Mouse (Mus musculus) neutrophil, adult 65 days (primary cell): Measurements from ENCODE around the gene Tcl1. TPM values are rescaled to one million over a fixed set of nuclear protein-coding genes. Genes with fewer than 3 reads are reported as not detected.

Experiments
- total RNA-seq: library from RNA; stranded (reverse); gene quantifications from 2 replicates; pipeline ENCODE4 v1.2.4, GENCODE M21; 2023

Gene Tcl1
- not detected in 2 replicates for total RNA-seq

GRCm38 (mm10) chr12:105222601-105223319 lies at the start of gene Tcl1:
Tcl1 (minus strand) TSS chr12:105222793.

DNA sequence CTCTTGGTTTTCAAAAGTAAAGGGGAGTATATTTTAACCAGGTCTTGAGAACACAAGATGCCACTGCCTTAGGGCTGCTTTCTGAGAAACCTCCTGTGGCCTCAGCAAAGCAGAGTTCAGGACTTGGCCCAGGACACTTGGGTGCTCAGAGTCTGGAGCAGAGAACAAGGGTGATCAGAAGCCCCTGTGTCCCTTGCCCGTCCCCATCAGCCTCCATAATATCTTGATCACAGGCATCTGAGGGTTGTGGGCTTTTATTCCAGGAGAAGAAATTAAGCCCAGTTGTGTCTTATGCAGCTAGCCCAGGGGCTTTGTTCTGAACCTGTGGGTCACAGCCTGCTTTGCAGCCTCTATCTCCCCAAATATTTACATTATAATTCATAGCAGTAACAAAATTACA lies 20.9 kb downstream of the Tcl1 start, which contains the start of gene Tcl1b4:
Gene Tcl1b4, plus strand, starts transcription at position 301 of the 400 bp plus-strand sequence.

GRCm38 (mm10) chr12:105190743-105191142 lies 31.9 kb downstream of the Tcl1 start, which contains the start of gene Tcl1b3:
Tcl1b3 (plus strand) TSS chr12:105191043.

GRCm38 (mm10) chr12:105176044-105176443 lies 46.5 kb downstream of the Tcl1 start, which contains the start of gene Tcl1b5:
Tcl1b5 (plus strand) TSS chr12:105176344.

Other genes with a start within 250 kb of the Tcl1 start
- 26.8 and 46.6 TPM in 2 replicates for gene Syne3, start 213.0 kb downstream of the Tcl1 start, total RNA-seq
- 24.5 and 35.8 TPM in 2 replicates for gene Glrx5, start 190.1 kb downstream of the Tcl1 start, total RNA-seq
- not detected in 2 replicates for gene Tcl1b2, start 76.8 kb downstream of the Tcl1 start, total RNA-seq
- not detected in 2 replicates for gene Tcl1b1, start 63.1 kb downstream of the Tcl1 start, total RNA-seq
- not detected in 2 replicates for gene Tcl1b5, start 46.4 kb downstream of the Tcl1 start, total RNA-seq
- not detected in 2 replicates for gene Tcl1b3, start 31.8 kb downstream of the Tcl1 start, total RNA-seq
- not detected in 2 replicates for gene Tcl1b4, start 20.8 kb downstream of the Tcl1 start, total RNA-seq
- gene Tunar, start 111.1 kb upstream of the Tcl1 start, total RNA-seq = not detected in 2 replicates
- gene D430019H16Rik, start 231.1 kb upstream of the Tcl1 start, total RNA-seq = not detected in 2 replicates